Mouse (Mus musculus) brain, embryonic 14.5 days (tissue): Measurements from ENCODE around the gene Anapc2. TPM values are rescaled to one million over a fixed set of nuclear protein-coding genes. Genes with fewer than 3 reads are reported as not detected.

Source experiments
- DNase-seq: peaks from one replicate; pipeline ENCODE4 v3.0.0-alpha.2; 2011; ENCODE audit warnings: low read depth
- CTCF ChIP-seq: fragments of 200-500 bp; IDR thresholded peaks from 2 replicates; pipeline ENCODE4 v1.5.1; 2012; ENCODE audit warnings: inconsistent platforms, mild to moderate bottlenecking, moderate library complexity, borderline replicate concordance; ENCODE audit not compliant: insufficient read depth, insufficient read length; ENCODE audit errors: extremely low read depth
- POLR2A ChIP-seq: fragments of 200-500 bp; IDR thresholded peaks from 2 replicates; pipeline ENCODE4 v1.6.1; 2012; ENCODE audit warnings: mild to moderate bottlenecking, inconsistent platforms, borderline replicate concordance; ENCODE audit not compliant: poor library complexity, insufficient read depth, insufficient read length, severe bottlenecking; ENCODE audit errors: extremely low read depth
- polyA plus RNA-seq: library from polyadenylated mRNA; depleted of rRNA; stranded (reverse); fragments of >200 nt; gene quantifications from 2 replicates; pipeline ENCODE4 v1.2.3, GENCODE M21; 2012

Gene Anapc2
- polyA plus RNA-seq, 1 experiment, result 131 TPM

DNA sequence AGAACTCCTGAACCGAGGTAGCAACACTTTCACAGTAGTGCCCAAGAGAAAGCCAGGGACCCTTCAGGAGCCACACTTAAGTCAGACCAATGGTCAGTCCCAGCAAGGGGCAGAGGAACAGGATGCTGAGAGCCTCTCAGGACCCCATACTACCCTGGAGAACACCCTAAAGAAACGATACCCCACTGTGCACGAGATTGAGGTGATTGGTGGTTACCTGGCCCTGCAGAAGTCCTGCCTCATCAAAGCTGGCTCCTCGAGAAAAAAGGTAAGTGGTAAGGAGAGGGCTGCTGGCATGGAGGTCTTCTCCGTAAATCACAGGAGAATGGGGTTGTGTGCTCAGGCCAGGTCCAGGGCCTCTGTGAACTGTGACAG lies 8.0 kb upstream of the Anapc2 start:
- DNase-seq, result no peak
- no peak for TF ChIP-seq CTCF
- no peak for TF ChIP-seq POLR2A

GRCm38 (mm10) chr2:25264851-25265250 lies 7.4 kb upstream of the Anapc2 start:
- TF ChIP-seq POLR2A, result no peak
- TF ChIP-seq CTCF, result no peak
- no peak for DNase-seq

- no peak for TF ChIP-seq POLR2A
- TF ChIP-seq CTCF, result no peak
- DNase-seq, result peak; percentile 50
These were observed 6.2 kb upstream of the Anapc2 start for GRCm38 (mm10) chr2:25265897-25266656.

DNA sequence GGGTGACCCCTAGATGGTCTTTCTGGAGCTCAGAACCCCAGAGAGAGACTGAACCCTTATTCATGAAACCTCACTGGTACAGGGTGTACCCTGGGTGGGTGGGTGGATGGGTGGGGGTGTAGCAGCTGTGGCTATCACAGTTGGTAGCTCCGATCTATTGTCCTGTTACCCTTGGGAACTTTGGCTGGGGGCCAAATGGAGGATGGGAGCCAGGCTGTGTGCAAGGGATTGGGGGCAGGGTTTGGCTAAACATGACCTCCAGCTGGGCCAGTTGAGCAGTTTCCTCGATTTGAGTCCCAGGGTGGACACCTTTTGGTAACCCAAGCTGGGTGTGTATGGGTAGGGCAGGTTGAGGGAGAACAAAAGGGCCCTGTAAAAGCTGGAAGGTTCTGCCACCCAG lies 5.6 kb upstream of the Anapc2 start:
- peak; percentile 29 for DNase-seq

DNA sequence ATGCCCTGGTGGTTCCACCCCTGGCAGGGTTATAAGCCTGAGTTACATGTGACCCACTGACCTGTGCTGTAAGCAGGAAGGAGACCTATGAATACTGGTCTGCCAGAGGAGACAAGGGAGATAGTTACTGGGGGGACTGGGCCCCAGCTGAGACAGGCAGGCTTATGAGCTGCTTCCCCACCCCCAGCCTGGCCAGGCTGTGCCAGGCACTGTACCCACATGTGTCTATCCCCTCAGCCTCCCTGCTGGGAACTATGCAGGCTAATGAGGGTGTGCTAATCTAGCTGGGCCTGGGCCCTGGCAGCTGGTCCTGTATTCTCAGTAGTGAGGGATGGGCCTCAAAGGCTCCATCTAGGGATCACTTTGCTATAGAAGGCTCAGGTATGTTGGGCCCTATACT lies 5.0 kb upstream of the Anapc2 start:
- DNase-seq, result peak; percentile 61
- no peak for TF ChIP-seq POLR2A

More for the DNA sequence above, 5.6 kb upstream of the Anapc2 start:
- TF ChIP-seq CTCF, result no peak
- TF ChIP-seq POLR2A, result no peak

- no peak for DNase-seq
- no peak for TF ChIP-seq POLR2A
- TF ChIP-seq CTCF, result no peak
These were observed 4.5 kb upstream of the Anapc2 start for GRCm38 (mm10) chr2:25267746-25268309.

GRCm38 (mm10) chr2:25272515-25272914 lies 237 bp downstream of the Anapc2 start:
- no peak for TF ChIP-seq CTCF
- TF ChIP-seq POLR2A, result no peak
- DNase-seq, result no peak

DNA sequence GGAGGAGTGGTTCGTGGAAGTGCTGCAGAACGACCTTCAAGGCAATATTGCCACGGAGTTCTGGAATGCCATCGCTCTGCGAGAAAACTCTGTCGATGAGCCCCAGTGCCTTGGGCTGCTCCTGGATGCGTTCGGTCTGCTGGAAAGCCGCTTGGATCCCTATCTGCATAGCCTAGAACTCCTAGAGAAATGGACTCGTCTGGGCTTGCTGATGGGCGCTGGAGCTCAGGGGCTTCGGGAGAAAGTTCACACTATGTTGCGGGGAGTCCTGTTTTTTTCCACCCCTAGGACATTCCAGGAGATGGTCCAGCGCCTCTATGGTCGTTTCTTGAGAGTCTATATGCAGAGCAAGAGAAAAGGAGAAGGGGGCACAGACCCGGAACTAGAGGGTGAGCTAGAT lies 732 bp downstream of the Anapc2 start:
- TF ChIP-seq POLR2A (no peak), CTCF (no peak)
- DNase-seq, result no peak

DNA sequence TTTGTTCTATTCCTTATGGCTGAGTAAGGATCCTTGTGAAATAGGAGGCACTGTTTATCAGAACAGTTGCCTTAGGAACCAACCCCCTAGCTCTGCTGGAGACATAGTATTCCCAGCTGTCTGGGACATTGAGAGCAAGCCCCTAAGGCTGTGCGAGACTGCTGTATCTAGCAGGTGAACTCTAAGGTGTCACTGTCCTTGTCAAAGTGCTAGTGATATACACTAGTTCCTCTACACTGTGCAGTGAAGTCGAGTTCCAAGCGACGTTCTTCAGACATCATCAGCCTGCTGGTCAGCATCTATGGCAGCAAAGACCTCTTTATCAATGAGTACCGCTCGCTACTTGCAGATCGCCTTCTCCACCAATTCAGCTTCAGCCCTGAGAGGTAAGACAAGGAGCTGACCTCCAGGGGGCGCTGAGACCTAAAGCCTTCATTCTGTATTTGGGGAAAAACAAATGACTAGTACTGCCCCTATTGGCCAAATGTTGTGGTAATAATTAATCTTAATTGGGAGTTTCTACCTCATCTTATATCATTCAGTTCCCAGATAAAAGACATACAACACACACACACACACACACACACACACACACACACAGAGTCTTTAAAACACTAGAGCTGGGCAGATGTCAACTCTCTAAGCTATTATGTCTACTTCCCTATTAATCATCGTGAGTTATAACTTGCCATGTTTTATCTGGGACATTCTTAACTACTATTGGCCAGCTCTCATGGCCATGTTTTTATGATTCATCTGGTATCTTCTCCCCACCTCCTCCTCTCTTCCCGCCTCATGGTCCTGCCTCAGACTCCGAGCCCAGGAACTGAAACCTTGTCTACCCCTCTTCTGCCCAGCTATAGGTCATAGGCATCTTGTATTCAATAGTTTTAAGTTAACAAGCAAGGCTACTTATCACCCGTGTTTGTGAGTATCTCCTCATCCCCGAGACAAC lies 6.9 kb downstream of the Anapc2 start:
- DNase-seq, result peak; percentile 88

DNA sequence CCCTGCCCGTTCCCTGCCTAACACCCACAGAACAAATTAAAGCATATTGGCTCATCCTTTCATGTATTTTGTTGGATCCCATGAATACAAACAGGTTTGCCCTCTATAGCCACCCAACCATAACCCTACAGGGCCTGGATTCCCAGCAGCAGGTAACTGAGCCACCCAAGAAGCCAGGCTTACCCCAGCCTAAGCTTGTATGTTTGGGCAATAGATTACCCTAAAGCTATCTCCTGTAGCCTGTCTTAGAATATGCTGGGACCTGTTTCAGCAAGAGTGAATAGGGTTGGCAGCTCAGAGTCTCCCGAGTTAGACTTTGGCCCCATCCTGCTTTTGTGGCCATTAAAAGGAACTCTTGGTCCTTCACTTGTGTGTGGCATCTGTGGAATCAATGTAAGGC lies 13.3 kb downstream of the Anapc2 start:
- DNase-seq, result no peak
- TF ChIP-seq CTCF (no peak), POLR2A (no peak)

More for the DNA sequence above, 6.9 kb downstream of the Anapc2 start:
- TF ChIP-seq POLR2A, result no peak
- TF ChIP-seq CTCF, result peak; percentile 78; the same call in 1 of the 2 replicates

DNA sequence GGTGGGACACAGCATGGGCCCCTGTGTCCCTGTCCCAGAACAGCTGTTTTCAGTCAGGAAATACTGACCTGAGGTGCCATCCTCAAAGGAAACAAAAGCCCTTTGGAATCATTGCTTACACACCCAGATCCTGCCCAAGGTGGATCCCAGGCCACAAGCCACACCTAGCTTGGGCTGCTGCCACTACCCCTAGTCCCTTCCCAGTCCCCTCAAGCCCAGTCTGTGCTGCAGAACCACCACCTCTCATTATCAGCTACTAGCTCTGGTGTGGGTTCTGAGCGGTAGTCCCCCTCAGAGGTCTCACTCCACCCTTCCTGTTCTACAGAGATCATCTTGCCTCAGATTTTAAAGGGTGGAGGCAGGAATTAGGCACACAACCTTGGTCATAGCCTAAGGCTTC lies 14.0 kb downstream of the Anapc2 start:
- DNase-seq, result no peak
- TF ChIP-seq POLR2A, result no peak
- TF ChIP-seq CTCF, result no peak
